Mouse (Mus musculus): Measurements from ENCODE around the gene Zfp184. TPM values are rescaled to one million over a fixed set of nuclear protein-coding genes. Genes with fewer than 3 reads are reported as not detected.

Zfp184 gene
- polyA plus RNA-seq, 1 experiment: not detected

DNA sequence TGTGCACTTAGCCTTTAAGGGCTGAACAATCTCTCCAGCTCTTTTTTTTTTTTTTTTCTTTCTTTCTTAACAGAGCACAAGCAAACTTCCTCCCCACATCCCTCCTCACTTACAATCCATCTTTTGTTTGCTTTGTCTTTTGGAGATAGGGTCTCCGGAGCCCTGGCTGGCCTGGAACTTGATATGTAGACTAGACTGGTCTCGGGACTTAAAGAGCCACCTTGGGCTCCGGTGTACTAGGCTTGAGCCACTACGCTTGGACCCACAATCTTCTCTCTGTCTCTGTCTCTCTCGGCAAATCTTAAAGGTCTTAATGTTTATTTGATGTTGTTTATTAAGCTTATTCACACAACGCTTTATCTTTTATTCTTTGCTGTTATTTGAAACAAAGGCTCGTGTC, 34.2 kb upstream of the Zfp184 start:
- no peaks in the 10 kb centered on the region for H3K36me3 ChIP-seq (replicated peaks; ENCODE audit: low read length)
- peak overlapping the region; percentile 80 for H3K4me3 ChIP-seq (replicated peaks)
- no peaks in the 10 kb centered on the region for H3K27me3 ChIP-seq (replicated peaks)
- peaks cover 48% of the 10 kb centered on the region for H3K4me1 ChIP-seq
- H3K9me3 ChIP-seq: no peaks in the 10 kb centered on the region
- TF ChIP-seq FLI1 (IDR thresholded peaks at IDR 0.05; ENCODE audit: low read length) (no peak), GATA1 (IDR thresholded peaks at IDR 0.05; ENCODE audit: borderline replicate concordance, low read length) (no peak)

DNA sequence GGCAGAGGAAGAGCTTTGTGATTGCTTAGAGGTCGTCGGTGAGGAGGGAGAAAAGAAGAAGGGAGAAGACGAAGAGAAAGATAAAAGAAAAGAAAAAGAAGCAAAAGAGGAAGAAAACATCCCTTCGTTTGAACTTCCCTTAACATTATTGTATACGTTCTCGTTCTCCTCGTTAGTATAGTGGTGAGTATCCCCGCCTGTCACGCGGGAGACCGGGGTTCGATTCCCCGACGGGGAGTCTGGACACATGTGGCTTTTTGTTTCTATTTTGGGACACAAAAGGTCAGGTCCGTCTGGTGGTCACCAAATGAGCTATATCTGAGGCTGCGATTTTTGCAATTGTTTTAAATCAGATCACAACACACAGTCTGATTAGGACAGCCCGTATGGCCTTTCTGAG, 33.7 kb upstream of the Zfp184 start:
- H3K4me1 ChIP-seq: peaks cover 51% of the 10 kb centered on the region
- no peaks in the 10 kb centered on the region for H3K9me3 ChIP-seq
- TF ChIP-seq FLI1 (IDR thresholded peaks at IDR 0.05; ENCODE audit: low read length) (no peak), GATA1 (IDR thresholded peaks at IDR 0.05; ENCODE audit: borderline replicate concordance, low read length) (no peak)
- peak overlapping the region; percentile 80 for H3K4me3 ChIP-seq (replicated peaks)
- H3K36me3 ChIP-seq (replicated peaks; ENCODE audit: low read length): no peaks in the 10 kb centered on the region
- peaks cover 3% of the 10 kb centered on the region for H3K27me3 ChIP-seq (replicated peaks)

- H3K9me3 ChIP-seq: no peaks in the 10 kb centered on the region
- H3K4me1 ChIP-seq: peaks cover 52% of the 10 kb centered on the region
- no peaks in the 10 kb centered on the region for H3K36me3 ChIP-seq (replicated peaks; ENCODE audit: low read length)
- no peak for TF ChIP-seq GATA1 (IDR thresholded peaks at IDR 0.05; ENCODE audit: borderline replicate concordance, low read length)
- no peak for TF ChIP-seq FLI1 (IDR thresholded peaks at IDR 0.05; ENCODE audit: low read length)
- H3K27me3 ChIP-seq (replicated peaks): peaks cover 9% of the 10 kb centered on the region
- peak overlapping the region; percentile 91 for H3K4me3 ChIP-seq (replicated peaks)
These were observed 31.0 kb upstream of the Zfp184 start for GRCm38 (mm10) chr13:21913854-21914253.

DNA sequence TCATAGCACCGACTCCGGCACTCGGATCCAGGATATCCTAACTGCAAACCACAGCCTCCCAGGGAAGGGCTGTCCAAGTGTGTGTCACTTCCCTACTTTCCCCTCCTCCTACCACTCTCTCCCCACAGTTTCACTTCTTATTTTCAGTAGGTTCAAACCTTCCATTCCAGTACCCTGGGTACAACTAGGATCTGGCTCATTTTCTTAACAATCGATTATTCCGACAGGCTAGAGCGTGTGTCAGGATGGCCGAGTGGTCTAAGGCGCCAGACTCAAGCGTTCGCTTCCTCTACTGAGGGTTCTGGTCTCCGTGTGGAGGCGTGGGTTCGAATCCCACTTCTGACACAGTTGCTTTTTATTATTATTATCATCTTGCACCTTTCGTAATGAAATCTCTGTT, 30.3 kb upstream of the Zfp184 start:
- H3K27me3 ChIP-seq (replicated peaks): peaks cover 9% of the 10 kb centered on the region
- peaks cover 58% of the 10 kb centered on the region for H3K4me1 ChIP-seq
- no peaks in the 10 kb centered on the region for H3K36me3 ChIP-seq (replicated peaks; ENCODE audit: low read length)
- no peak for TF ChIP-seq GATA1 (IDR thresholded peaks at IDR 0.05; ENCODE audit: borderline replicate concordance, low read length)
- no peak for TF ChIP-seq FLI1 (IDR thresholded peaks at IDR 0.05; ENCODE audit: low read length)
- no peaks in the 10 kb centered on the region for H3K9me3 ChIP-seq
- H3K4me3 ChIP-seq (replicated peaks): peak overlapping the region; percentile 91

DNA sequence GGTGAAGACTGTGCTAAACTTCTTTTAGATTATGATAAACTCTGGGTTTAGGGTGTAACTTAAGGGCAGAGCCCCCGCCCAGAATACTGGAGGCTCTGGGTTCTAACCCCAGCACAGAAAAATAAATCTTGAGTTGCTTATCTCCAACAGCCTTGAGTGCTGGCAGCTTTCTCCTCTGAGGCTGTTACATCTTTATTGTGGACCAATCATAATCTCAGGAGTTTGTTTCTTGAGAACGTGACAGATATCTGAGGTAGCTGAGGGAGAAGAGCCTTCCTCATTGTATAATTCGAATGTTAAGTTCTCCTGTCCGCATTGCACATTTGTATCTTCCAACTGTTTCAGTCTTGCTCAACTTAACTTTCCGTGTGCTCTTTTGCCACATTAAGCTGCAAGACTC, 29.4 kb upstream of the Zfp184 start:
- Histone ChIP-seq H3K9me3 (no peaks in the 10 kb centered on the region), H3K27me3 (replicated peaks) (peaks cover 9% of the 10 kb centered on the region), H3K36me3 (replicated peaks; ENCODE audit: low read length) (no peaks in the 10 kb centered on the region), H3K4me1 (peaks cover 62% of the 10 kb centered on the region), H3K4me3 (replicated peaks) (no peak overlapping the region)
- TF ChIP-seq GATA1 (IDR thresholded peaks at IDR 0.05; ENCODE audit: borderline replicate concordance, low read length) (no peak), FLI1 (IDR thresholded peaks at IDR 0.05; ENCODE audit: low read length) (no peak)

DNA sequence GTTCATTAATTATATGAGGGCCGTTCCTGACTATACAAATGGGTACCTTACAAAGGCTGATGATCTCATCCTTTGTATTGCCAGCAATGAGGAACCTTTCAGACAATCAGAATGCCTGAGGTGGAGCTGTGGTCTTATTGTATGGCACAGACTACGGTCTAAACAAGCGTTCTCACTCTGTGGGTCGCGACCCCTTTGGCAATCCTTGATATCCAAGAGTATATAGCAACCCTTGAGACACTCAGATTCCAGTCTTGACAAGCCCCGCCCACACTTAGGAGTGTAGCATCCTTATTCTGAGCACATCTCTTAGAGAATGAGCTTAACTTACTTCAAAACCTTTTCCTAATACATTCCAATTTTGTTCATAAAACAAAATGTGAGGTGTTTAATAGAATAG, 28.8 kb upstream of the Zfp184 start:
- no peaks in the 10 kb centered on the region for H3K9me3 ChIP-seq
- H3K4me1 ChIP-seq: peaks cover 58% of the 10 kb centered on the region
- H3K4me3 ChIP-seq (replicated peaks): no peak overlapping the region
- no peak for TF ChIP-seq FLI1 (IDR thresholded peaks at IDR 0.05; ENCODE audit: low read length)
- peaks cover 9% of the 10 kb centered on the region for H3K27me3 ChIP-seq (replicated peaks)
- no peaks in the 10 kb centered on the region for H3K36me3 ChIP-seq (replicated peaks; ENCODE audit: low read length)

- no peaks in the 10 kb centered on the region for H3K9me3 ChIP-seq
- peak overlapping the region; percentile 24 for H3K4me3 ChIP-seq (replicated peaks)
- no peak for TF ChIP-seq GATA1 (IDR thresholded peaks at IDR 0.05; ENCODE audit: borderline replicate concordance, low read length)
- TF ChIP-seq FLI1 (IDR thresholded peaks at IDR 0.05; ENCODE audit: low read length): no peak
- H3K36me3 ChIP-seq (replicated peaks; ENCODE audit: low read length): no peaks in the 10 kb centered on the region
- peaks cover 9% of the 10 kb centered on the region for H3K27me3 ChIP-seq (replicated peaks)
- peaks cover 53% of the 10 kb centered on the region for H3K4me1 ChIP-seq
These were observed 27.9 kb upstream of the Zfp184 start for GRCm38 (mm10) chr13:21917040-21917439.

DNA sequence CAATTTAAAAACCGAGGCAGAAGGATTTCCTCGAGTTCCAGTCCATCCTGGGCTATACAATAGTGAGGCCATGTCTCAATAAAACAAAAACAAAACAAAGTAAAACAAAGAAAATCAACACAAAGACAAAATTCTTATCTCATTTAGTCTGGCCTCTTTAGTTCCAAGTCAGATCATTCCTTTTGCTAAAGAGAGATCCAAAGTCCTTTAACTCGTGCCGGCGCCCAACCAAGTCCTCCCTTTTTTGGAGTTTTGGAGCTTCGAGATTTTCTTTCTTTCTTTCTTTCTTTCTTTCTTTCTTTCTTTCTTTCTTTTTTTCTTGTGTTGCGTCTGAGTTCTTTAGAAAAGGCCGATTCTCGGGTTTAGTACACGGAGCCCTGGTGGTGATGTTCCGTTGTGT, 27.4 kb upstream of the Zfp184 start:
- no peaks in the 10 kb centered on the region for H3K9me3 ChIP-seq
- no peak for TF ChIP-seq FLI1 (IDR thresholded peaks at IDR 0.05; ENCODE audit: low read length)
- no peak for TF ChIP-seq GATA1 (IDR thresholded peaks at IDR 0.05; ENCODE audit: borderline replicate concordance, low read length)
- peaks cover 53% of the 10 kb centered on the region for H3K4me1 ChIP-seq
- peaks cover 9% of the 10 kb centered on the region for H3K27me3 ChIP-seq (replicated peaks)
- peak overlapping the region; percentile 93 for H3K4me3 ChIP-seq (replicated peaks)
- no peaks in the 10 kb centered on the region for H3K36me3 ChIP-seq (replicated peaks; ENCODE audit: low read length)

DNA sequence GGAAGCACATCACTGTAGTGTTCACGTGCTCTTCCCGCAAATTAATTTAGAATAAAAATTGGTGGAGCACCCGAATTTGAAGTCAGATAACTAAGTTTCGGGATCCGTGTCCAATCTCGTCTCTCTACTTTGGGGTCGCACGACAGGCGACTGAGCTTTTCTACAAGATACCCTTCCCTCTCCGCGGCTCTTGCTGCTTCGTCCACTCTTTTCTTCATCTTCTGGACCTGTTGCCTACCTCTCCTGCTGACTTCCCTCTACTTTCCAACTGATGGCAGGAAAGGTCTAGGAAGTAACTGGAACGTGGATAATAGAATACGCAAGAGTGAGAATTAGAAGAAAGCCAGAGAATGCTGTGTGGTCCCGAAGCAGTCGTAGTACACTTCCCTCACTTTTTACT, 26.9 kb upstream of the Zfp184 start:
- Histone ChIP-seq H3K27me3 (replicated peaks) (peaks cover 9% of the 10 kb centered on the region), H3K4me1 (peaks cover 54% of the 10 kb centered on the region), H3K36me3 (replicated peaks; ENCODE audit: low read length) (no peaks in the 10 kb centered on the region), H3K4me3 (replicated peaks) (peak overlapping the region; percentile 93), H3K9me3 (no peaks in the 10 kb centered on the region)
- TF ChIP-seq FLI1 (IDR thresholded peaks at IDR 0.05; ENCODE audit: low read length): no peak
- no peak for TF ChIP-seq GATA1 (IDR thresholded peaks at IDR 0.05; ENCODE audit: borderline replicate concordance, low read length)

- H3K4me3 ChIP-seq (replicated peaks): peak overlapping the region; percentile 93
- peaks cover 57% of the 10 kb centered on the region for H3K4me1 ChIP-seq
- peaks cover 9% of the 10 kb centered on the region for H3K27me3 ChIP-seq (replicated peaks)
- H3K9me3 ChIP-seq: no peaks in the 10 kb centered on the region
- no peak for TF ChIP-seq GATA1 (IDR thresholded peaks at IDR 0.05; ENCODE audit: borderline replicate concordance, low read length)
- no peak for TF ChIP-seq FLI1 (IDR thresholded peaks at IDR 0.05; ENCODE audit: low read length)
- H3K36me3 ChIP-seq (replicated peaks; ENCODE audit: low read length): no peaks in the 10 kb centered on the region
These were observed 26.1 kb upstream of the Zfp184 start for GRCm38 (mm10) chr13:21918570-21919419.
